Mouse (Mus musculus): ENCODE results near the gene Vapb. TPM values are rescaled to one million over a fixed set of nuclear protein-coding genes. Genes with fewer than 3 reads are reported as not detected.

The Vapb gene
- total and polyA plus RNA-seq, 2 experiments: 10.2 to 18.8 TPM

- WGBS: 70% methylated on average over 8 of the region's 8 CpGs
- TF ChIP-seq CTCF (IDR thresholded peaks at IDR 0.05; ENCODE audit: low read depth, low read length): no peak
- TF ChIP-seq POLR2A (IDR thresholded peaks at IDR 0.05; ENCODE audit: extremely low read depth, insufficient read depth, low read length): no peak
- no peak for DNase-seq (ENCODE audit: extremely low read depth, low read depth, low spot score)
Observed at GRCm38 (mm10) chr2:173771706-173772105, 34.4 kb downstream of the Vapb start.

GRCm38 (mm10) chr2:173775556-173775955 lies 38.2 kb downstream of the Vapb start:
- WGBS: 95% methylated on average over 3 of the region's 3 CpGs
- Histone ChIP-seq H3K27ac (replicated peaks; ENCODE audit: insufficient read depth, low read depth, low read length) (no peak overlapping the region), H3K36me3 (ENCODE audit: control insufficient read depth, insufficient read depth, low read length) (peaks cover 18% of the 10 kb centered on the region; the same call in 1 of the 2 replicates), H3K4me3 (ENCODE audit: insufficient read depth, low read depth, low read length) (no peak overlapping the region), H3K79me2 (ENCODE audit: control insufficient read depth, insufficient read depth, low read length) (no peaks in the 10 kb centered on the region), H3K4me1 (ENCODE audit: control insufficient read depth, insufficient read depth, low read length) (no peaks in the 10 kb centered on the region), H3K27me3 (ENCODE audit: control insufficient read depth, insufficient read depth, low read length) (no peaks in the 10 kb centered on the region), H3K9ac (ENCODE audit: low read depth, low read length) (no peak overlapping the region)
- TF ChIP-seq POLR2A (IDR thresholded peaks at IDR 0.05; ENCODE audit: extremely low read depth, insufficient read depth, low read length) (no peak), CTCF (IDR thresholded peaks at IDR 0.05; ENCODE audit: low read depth, low read length) (no peak)
- no peak for DNase-seq (ENCODE audit: extremely low read depth, low read depth, low spot score)

More at GRCm38 (mm10) chr2:173771706-173772105, 34.4 kb downstream of the Vapb start:
- Histone ChIP-seq H3K9ac (ENCODE audit: low read depth, low read length) (no peak overlapping the region), H3K4me3 (ENCODE audit: insufficient read depth, low read depth, low read length) (no peak overlapping the region), H3K4me1 (ENCODE audit: control insufficient read depth, insufficient read depth, low read length) (no peaks in the 10 kb centered on the region), H3K27ac (replicated peaks; ENCODE audit: insufficient read depth, low read depth, low read length) (no peak overlapping the region), H3K36me3 (ENCODE audit: control insufficient read depth, insufficient read depth, low read length) (peaks cover 5% of the 10 kb centered on the region; the same call in 1 of the 2 replicates), H3K27me3 (ENCODE audit: control insufficient read depth, insufficient read depth, low read length) (no peaks in the 10 kb centered on the region), H3K79me2 (ENCODE audit: control insufficient read depth, insufficient read depth, low read length) (peaks cover 9% of the 10 kb centered on the region)

GRCm38 (mm10) chr2:173776108-173776507 lies 38.8 kb downstream of the Vapb start:
- Histone ChIP-seq H3K9ac (ENCODE audit: low read depth, low read length) (no peak overlapping the region), H3K36me3 (ENCODE audit: control insufficient read depth, insufficient read depth, low read length) (peaks cover 21% of the 10 kb centered on the region; the same call in 1 of the 2 replicates), H3K27ac (replicated peaks; ENCODE audit: insufficient read depth, low read depth, low read length) (no peak overlapping the region), H3K79me2 (ENCODE audit: control insufficient read depth, insufficient read depth, low read length) (no peaks in the 10 kb centered on the region), H3K27me3 (ENCODE audit: control insufficient read depth, insufficient read depth, low read length) (no peaks in the 10 kb centered on the region), H3K4me1 (ENCODE audit: control insufficient read depth, insufficient read depth, low read length) (no peaks in the 10 kb centered on the region), H3K4me3 (ENCODE audit: insufficient read depth, low read depth, low read length) (no peak overlapping the region)
- WGBS: 77% methylated on average over 9 of the region's 9 CpGs
- DNase-seq (ENCODE audit: extremely low read depth, low read depth, low spot score): no peak
- TF ChIP-seq CTCF (IDR thresholded peaks at IDR 0.05; ENCODE audit: low read depth, low read length): no peak
- TF ChIP-seq POLR2A (IDR thresholded peaks at IDR 0.05; ENCODE audit: extremely low read depth, insufficient read depth, low read length): no peak

- H3K27me3 ChIP-seq (ENCODE audit: control insufficient read depth, insufficient read depth, low read length): no peaks in the 10 kb centered on the region
- H3K36me3 ChIP-seq (ENCODE audit: control insufficient read depth, insufficient read depth, low read length): peaks cover 21% of the 10 kb centered on the region; the same call in 1 of the 2 replicates
- TF ChIP-seq CTCF (IDR thresholded peaks at IDR 0.05; ENCODE audit: low read depth, low read length) (no peak), POLR2A (IDR thresholded peaks at IDR 0.05; ENCODE audit: extremely low read depth, insufficient read depth, low read length) (no peak)
- WGBS: 86% methylated on average over 5 of the region's 5 CpGs
- H3K4me1 ChIP-seq (ENCODE audit: control insufficient read depth, insufficient read depth, low read length): no peaks in the 10 kb centered on the region
- no peaks in the 10 kb centered on the region for H3K79me2 ChIP-seq (ENCODE audit: control insufficient read depth, insufficient read depth, low read length)
- no peak for DNase-seq (ENCODE audit: extremely low read depth, low read depth, low spot score)
- H3K27ac ChIP-seq (replicated peaks; ENCODE audit: insufficient read depth, low read depth, low read length): no peak overlapping the region
- no peak overlapping the region for H3K9ac ChIP-seq (ENCODE audit: low read depth, low read length)
- no peak overlapping the region for H3K4me3 ChIP-seq (ENCODE audit: insufficient read depth, low read depth, low read length)
Observed at GRCm38 (mm10) chr2:173780931-173781330, 43.6 kb downstream of the Vapb start.

GRCm38 (mm10) chr2:173784366-173784765 lies 47.1 kb downstream of the Vapb start:
- WGBS: 80% methylated on average over 3 of the region's 3 CpGs
- H3K27ac ChIP-seq (replicated peaks; ENCODE audit: insufficient read depth, low read depth, low read length): no peak overlapping the region

GRCm38 (mm10) chr2:173784884-173785283 lies 47.6 kb downstream of the Vapb start:
- H3K9ac ChIP-seq (ENCODE audit: low read depth, low read length): no peak overlapping the region
- TF ChIP-seq POLR2A (IDR thresholded peaks at IDR 0.05; ENCODE audit: extremely low read depth, insufficient read depth, low read length) (no peak), CTCF (IDR thresholded peaks at IDR 0.05; ENCODE audit: low read depth, low read length) (no peak)
- peaks cover 3% of the 10 kb centered on the region; the same call in 1 of the 2 replicates for H3K36me3 ChIP-seq (ENCODE audit: control insufficient read depth, insufficient read depth, low read length)
- no peaks in the 10 kb centered on the region for H3K4me1 ChIP-seq (ENCODE audit: control insufficient read depth, insufficient read depth, low read length)
- no peak overlapping the region for H3K4me3 ChIP-seq (ENCODE audit: insufficient read depth, low read depth, low read length)
- no peaks in the 10 kb centered on the region for H3K27me3 ChIP-seq (ENCODE audit: control insufficient read depth, insufficient read depth, low read length)
- 72% methylated on average over 6 of the region's 6 CpGs for WGBS
- H3K79me2 ChIP-seq (ENCODE audit: control insufficient read depth, insufficient read depth, low read length): no peaks in the 10 kb centered on the region
- no peak overlapping the region for H3K27ac ChIP-seq (replicated peaks; ENCODE audit: insufficient read depth, low read depth, low read length)
- DNase-seq (ENCODE audit: extremely low read depth, low read depth, low spot score): no peak

More at GRCm38 (mm10) chr2:173784366-173784765, 47.1 kb downstream of the Vapb start:
- no peaks in the 10 kb centered on the region for H3K79me2 ChIP-seq (ENCODE audit: control insufficient read depth, insufficient read depth, low read length)
- no peak overlapping the region for H3K9ac ChIP-seq (ENCODE audit: low read depth, low read length)
- TF ChIP-seq POLR2A (IDR thresholded peaks at IDR 0.05; ENCODE audit: extremely low read depth, insufficient read depth, low read length): no peak
- no peak for TF ChIP-seq CTCF (IDR thresholded peaks at IDR 0.05; ENCODE audit: low read depth, low read length)
- no peaks in the 10 kb centered on the region for H3K27me3 ChIP-seq (ENCODE audit: control insufficient read depth, insufficient read depth, low read length)
- DNase-seq (ENCODE audit: extremely low read depth, low read depth, low spot score): no peak
- H3K4me1 ChIP-seq (ENCODE audit: control insufficient read depth, insufficient read depth, low read length): no peaks in the 10 kb centered on the region
- H3K36me3 ChIP-seq (ENCODE audit: control insufficient read depth, insufficient read depth, low read length): peaks cover 3% of the 10 kb centered on the region; the same call in 1 of the 2 replicates
- H3K4me3 ChIP-seq (ENCODE audit: insufficient read depth, low read depth, low read length): no peak overlapping the region
